ENCODE assay signal across 8 mouse cellular contexts in genomic region chr14:73142896-73143709, GRCm38 (mm10). TPM values are rescaled to one million over a fixed set of nuclear protein-coding genes. Genes with fewer than 3 reads are reported as not detected.
DNase-seq lines count a peak whose midpoint lies in the region; ATAC-seq and TF ChIP-seq lines count a peak whose summit lies in the region.

No protein-coding gene starts in this region.

- ATAC-seq in frontal cortex, adult (ENCODE audit: low TSS enrichment): peak; percentile 75

- H3K27ac ChIP-seq in MEL (ENCODE audit: control insufficient read depth, low read depth, low read length): peak overlapping the region; percentile 72
- H3K27ac ChIP-seq in hindbrain, embryonic 10.5 days: peak overlapping the region; percentile 95

- under 1% methylated on average over 88 of the region's 88 CpGs for WGBS in hindbrain, embryonic 10.5 days

- H3K79me2 ChIP-seq in MEL (ENCODE audit: control insufficient read depth, insufficient read depth, low read length, poor library complexity): peaks cover 11% of the 10 kb centered on the region

- peak overlapping the region; percentile 55 to 59 for H3K4me3 ChIP-seq in MEL (ENCODE audit: control insufficient read depth in 1 of 2, insufficient read depth in 1 of 2, low read depth in 2 of 2, low read length in 2 of 2)
- peak overlapping the region; percentile 61 for H3K4me3 ChIP-seq in hindbrain, embryonic 10.5 days

- TF ChIP-seq POLR2A in MEL (IDR thresholded peaks at IDR 0.05; ENCODE audit: control insufficient read depth in 1 of 2, insufficient read depth in 1 of 2, low read depth in 1 of 2, low read length in 2 of 2, poor library complexity in 1 of 2): peak; percentile 71 to 91

- no peaks in the 10 kb centered on the region for H3K27me3 ChIP-seq in MEL (ENCODE audit: control insufficient read depth in 1 of 2, insufficient read depth in 2 of 2, low read length in 2 of 2)
- H3K27me3 ChIP-seq in hindbrain, embryonic 10.5 days (ENCODE audit: insufficient read depth, poor library complexity, severe bottlenecking): no peaks in the 10 kb centered on the region

- peak overlapping the region; percentile 89 for H3K9ac ChIP-seq in MEL (ENCODE audit: control insufficient read depth, low read depth, low read length, poor library complexity, severe bottlenecking)

- TF ChIP-seq CTCF in MEL (IDR thresholded peaks at IDR 0.05 in 2 of 3, conservative IDR thresholded peaks at IDR 0.05 in 1 of 3; ENCODE audit: control insufficient read depth in 1 of 3, insufficient read depth in 1 of 3, low read depth in 2 of 3, low read length in 3 of 3, poor library complexity in 1 of 3, severe bottlenecking in 1 of 3): no peak

- no peaks in the 10 kb centered on the region for H3K9me3 ChIP-seq in MEL (replicated peaks; ENCODE audit: insufficient read depth, low read length)
- no peaks in the 10 kb centered on the region for H3K9me3 ChIP-seq in hindbrain, embryonic 10.5 days

- no peak; a peak in 1 of 4 replicates for TF ChIP-seq EP300 in MEL (IDR thresholded peaks at IDR 0.05; ENCODE audit: low read depth in 1 of 2, low read length in 2 of 2)

- no peak for TF ChIP-seq RAD21 in MEL (IDR thresholded peaks at IDR 0.05; ENCODE audit: low read depth, low read length)

- peak; percentile 83 for DNase-seq in MEL (ENCODE audit: low read depth, low spot score)
- peak; percentile 83 to 93 for DNase-seq in cerebellum, adult 18-20 months
- DNase-seq in hindbrain, embryonic 10.5 days (ENCODE audit: low spot score): peak; percentile 87
- DNase-seq in layer of hippocampus, postnatal 14 days (ENCODE audit: low spot score in 2 of 2): peak; percentile 79 to 85
- peak; percentile 87 for DNase-seq in lung, postnatal 10 days
- DNase-seq in ovary, postnatal 14 days (ENCODE audit: low spot score): peak; percentile 75
- DNase-seq in thymus, postnatal 10 days (ENCODE audit: low spot score in 2 of 2): peak; percentile 87 to 88

- H3K4me1 ChIP-seq in MEL (ENCODE audit: control insufficient read depth in 1 of 2, insufficient read depth in 2 of 2, low read length in 2 of 2): peaks cover 0 to 6% of the 10 kb centered on the region in 2 experiments
- peaks cover 38% of the 10 kb centered on the region for H3K4me1 ChIP-seq in hindbrain, embryonic 10.5 days (replicated peaks)

- H3K36me3 ChIP-seq in MEL (ENCODE audit: control insufficient read depth in 1 of 2, insufficient read depth in 2 of 2, low read length in 2 of 2): peaks cover 0 to 6% of the 10 kb centered on the region in 2 experiments; a peak in 2 of 4 replicates
- H3K36me3 ChIP-seq in hindbrain, embryonic 10.5 days: peaks cover 24% of the 10 kb centered on the region

TF ChIP-seq in MEL, 35 proteins besides CTCF, POLR2A, EP300 and RAD21:
- TF ChIP-seq POLR2AphosphoS2 (IDR thresholded peaks at IDR 0.05; ENCODE audit: low read length): no peak
- no peak for TF ChIP-seq MEF2A (IDR thresholded peaks at IDR 0.05; ENCODE audit: extremely low read depth, insufficient replicate concordance, low read depth, low read length, poor library complexity, severe bottlenecking)
- TF ChIP-seq POLR2AphosphoS5 (IDR thresholded peaks at IDR 0.05; ENCODE audit: borderline replicate concordance, low read depth, low read length): no peak
- TF ChIP-seq TCF12 (IDR thresholded peaks at IDR 0.05; ENCODE audit: low read depth, low read length): peak; percentile 24; the same call in 1 of the 2 replicates
- peak; percentile 74; the same call in 1 of the 2 replicates for TF ChIP-seq ZMIZ1 (IDR thresholded peaks at IDR 0.05; ENCODE audit: low read depth, low read length)
- TF ChIP-seq GABPA (IDR thresholded peaks at IDR 0.05; ENCODE audit: low read depth, low read length): no peak
- TF ChIP-seq ZKSCAN1 (IDR thresholded peaks at IDR 0.05; ENCODE audit: low read depth, low read length): no peak
- peak; percentile 88 for TF ChIP-seq NRF1 (IDR thresholded peaks at IDR 0.05; ENCODE audit: insufficient read depth, low read depth, low read length, poor library complexity, severe bottlenecking)
- TF ChIP-seq MAX (IDR thresholded peaks at IDR 0.05; ENCODE audit: low read length): peak; percentile 61; the same call in 1 of the 2 replicates
- peak; percentile 40; the same call in 1 of the 2 replicates for TF ChIP-seq SIN3A (IDR thresholded peaks at IDR 0.05; ENCODE audit: low read length)
- TF ChIP-seq NELFE (IDR thresholded peaks at IDR 0.05; ENCODE audit: low read depth, low read length): peak; percentile 68
- no peak for TF ChIP-seq MYB (IDR thresholded peaks at IDR 0.05; ENCODE audit: low read depth, low read length)
- 0 out of 2 replicates have a peak, but pooled peaks have one; percentile 18 for TF ChIP-seq TBP (IDR thresholded peaks at IDR 0.05; ENCODE audit: low read depth, low read length)
- no peak; the same call in 1 of the 2 replicates for TF ChIP-seq ETS1 (IDR thresholded peaks at IDR 0.05; ENCODE audit: low read depth, low read length)
- TF ChIP-seq USF2 (IDR thresholded peaks at IDR 0.05; ENCODE audit: borderline replicate concordance in 1 of 2, insufficient read depth in 1 of 2, low read depth in 1 of 2, low read length in 2 of 2): no peak
- 0 out of 2 replicates have a peak, but pooled peaks have one; percentile 12 for TF ChIP-seq CHD1 (IDR thresholded peaks at IDR 0.05; ENCODE audit: low read depth, low read length)
- TF ChIP-seq BHLHE40 (IDR thresholded peaks at IDR 0.05; ENCODE audit: borderline replicate concordance, low read depth, low read length): no peak
- TF ChIP-seq MYC (IDR thresholded peaks at IDR 0.05; ENCODE audit: low read depth, low read length): 0 out of 2 replicates have a peak, but pooled peaks have one; percentile 17
- no peak for TF ChIP-seq ZNF384 (IDR thresholded peaks at IDR 0.05; ENCODE audit: low read depth, low read length)
- TF ChIP-seq USF1 (IDR thresholded peaks at IDR 0.05; ENCODE audit: low read depth, low read length): no peak
- TF ChIP-seq E2F4 (IDR thresholded peaks at IDR 0.05; ENCODE audit: borderline replicate concordance, low read depth, low read length): no peak; the same call in 1 of the 2 replicates
- no peak for TF ChIP-seq CHD2 (IDR thresholded peaks at IDR 0.05; ENCODE audit: low read length)

RNA-seq across cellular contexts. Expression of gene Rcbtb2, which starts 20.3 kb away (rescaled TPM):
- total RNA-seq in MEL (2012; rRNA removed): 5.4 and 8.6 TPM in 2 replicates
- 10 to 100 TPM in 1 of 2 experiments, not detected in 1; 13.8 TPM for polyA plus RNA-seq in MEL (2012; ENCODE audit: insufficient read depth in 1 of 2, insufficient read length in 2 of 2, low read depth in 1 of 2, low replicate concordance in 2 of 2, missing spikeins in 1 of 2)
- 145 and 157 TPM in 2 replicates for polyA plus RNA-seq in hindbrain, embryonic 10.5 days (2016; fragmentation: Nextera tagmentation; extraction: Ambion mirVana)
- 10 to 100 TPM; 29.2 to 32.2 TPM for total RNA-seq in layer of hippocampus, postnatal 14 days (2021)

Comparison
In these comparisons a context has a peak if more than half of its experiments do, and no peak if none do; other contexts are left out.
1. Peak in every context shown above with its lines: DNase-seq, ATAC-seq, H3K4me3 ChIP-seq and H3K27ac ChIP-seq.